Mouse (Mus musculus) 416B (cell line): Measurements from ENCODE around the gene Rab24.

Experiments
- DNase-seq: peaks from one replicate; pipeline ENCODE4 v3.0.0; 2011; ENCODE audit warnings: low read depth

Rab24 gene

GRCm38 (mm10) chr13:55321434-55322129 lies at the start of gene Rab24:
Gene Rab24, minus strand, starts transcription at chr13:55321946.
- DNase-seq: peak; percentile 89

- no peak for DNase-seq
Measured at GRCm38 (mm10) chr13:55371007-55371681, 49.4 kb upstream of the Rab24 start.

DNA sequence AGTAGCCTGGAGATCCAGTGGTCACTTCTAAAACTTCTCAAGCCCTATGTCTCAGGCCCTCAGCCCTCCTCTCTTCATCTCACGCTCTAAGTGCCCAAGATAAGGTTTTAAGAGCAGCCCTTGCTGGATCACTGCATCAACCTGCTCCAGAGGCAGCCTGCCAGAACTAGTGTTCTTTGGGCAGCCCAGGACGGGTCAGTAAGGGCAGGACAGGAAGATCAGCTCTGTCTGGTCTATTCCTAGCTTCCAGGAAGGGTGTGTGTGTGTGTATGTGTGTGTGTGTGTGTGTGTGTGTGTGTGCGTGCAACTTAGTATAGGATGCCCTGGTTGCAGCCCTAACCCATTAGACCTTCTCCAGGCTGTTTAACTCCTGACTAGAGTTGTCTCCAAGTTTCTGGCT lies 48.5 kb upstream of the Rab24 start:
- no peak for DNase-seq

DNA sequence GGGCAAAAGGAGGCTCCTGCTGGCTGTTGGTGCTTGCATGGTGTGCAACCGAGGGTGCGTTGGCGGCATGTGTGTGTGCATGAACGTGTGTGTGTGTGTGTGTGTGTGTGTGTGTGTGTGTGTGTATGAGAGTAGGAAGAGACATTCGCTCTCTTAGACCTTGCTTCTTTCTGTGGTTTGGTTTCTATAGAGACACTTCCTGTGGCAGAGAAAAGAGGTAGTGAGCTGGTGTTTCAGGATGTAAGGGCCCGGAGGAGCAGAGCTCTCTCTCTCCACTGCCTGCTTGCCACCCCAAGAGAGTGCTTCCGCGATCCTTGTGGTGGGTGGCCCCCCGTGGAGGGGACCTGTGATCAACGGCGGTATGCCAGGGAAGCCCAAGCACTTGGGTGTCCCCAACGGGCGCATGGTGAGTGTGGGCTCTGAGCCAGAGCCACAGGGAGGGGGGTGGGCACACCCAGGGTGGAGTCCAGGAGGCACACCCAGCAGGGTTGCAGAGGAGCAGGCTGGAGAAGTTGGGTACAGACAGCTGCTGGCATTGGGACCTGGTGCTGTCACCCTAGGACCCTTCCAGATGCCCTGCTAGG lies 47.9 kb upstream of the Rab24 start, which contains the start of gene Rgs14:
Gene Rgs14 (plus strand): TSS at position 202 of the 584 bp plus-strand sequence.
- DNase-seq: peak; percentile 95

DNA sequence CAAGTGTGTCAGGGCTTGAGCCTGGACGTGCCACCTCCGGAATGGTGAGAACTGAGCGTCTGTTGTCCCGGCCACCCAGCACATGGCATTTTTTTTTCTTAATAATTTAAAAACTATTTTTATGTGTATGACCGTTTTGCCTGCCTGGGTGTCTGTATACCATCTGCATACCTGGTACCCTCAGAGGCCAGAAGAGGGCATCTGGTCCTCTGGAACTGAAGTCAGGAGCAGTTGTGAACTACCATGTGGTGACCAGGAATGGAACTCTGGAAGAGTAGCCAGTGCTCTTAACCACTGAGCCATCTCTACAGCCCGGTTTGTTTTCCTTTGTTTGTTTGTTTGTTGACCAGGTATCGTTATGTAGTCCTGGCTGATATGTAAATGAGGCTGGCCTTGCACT lies 46.7 kb upstream of the Rab24 start:
- DNase-seq: peak; percentile 78

DNA sequence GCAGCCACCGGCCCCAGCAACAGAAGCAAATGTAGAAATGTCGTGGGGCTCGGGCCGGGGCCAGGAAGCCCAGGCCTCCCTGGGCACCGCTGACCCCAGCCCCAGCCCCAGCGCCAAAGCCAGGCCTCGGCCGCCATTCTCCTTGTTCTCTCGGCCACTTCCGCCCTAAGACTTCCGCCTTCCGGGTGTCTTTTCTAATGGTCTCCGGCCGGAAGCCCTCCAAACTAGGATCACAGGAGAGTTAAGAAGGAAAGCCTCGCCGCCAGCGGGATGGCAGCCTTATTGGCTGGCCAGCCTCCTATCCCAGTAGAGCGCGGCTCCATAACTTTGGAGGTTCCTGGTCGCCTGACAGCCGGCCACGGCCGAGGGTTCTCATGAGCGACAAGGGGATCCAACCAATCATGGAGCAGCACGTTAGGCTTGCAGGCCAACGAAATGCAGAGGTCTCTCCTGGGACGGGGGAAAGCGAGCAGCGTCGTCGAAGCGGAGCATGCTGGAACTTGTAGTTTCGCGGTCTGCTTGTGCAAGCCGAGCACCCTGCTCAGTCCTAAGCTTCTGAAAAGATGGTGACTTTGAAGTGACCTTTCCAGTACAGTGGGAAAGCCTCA lies 40.8 kb upstream of the Rab24 start, which contains the start of gene Lman2:
Gene Lman2 (minus strand): TSS at position 331 of the 608 bp plus-strand sequence.
- peak; percentile 99 for DNase-seq

- no peak for DNase-seq
Measured at GRCm38 (mm10) chr13:55361974-55362452, 40.3 kb upstream of the Rab24 start.

GRCm38 (mm10) chr13:55361145-55361544 lies 39.4 kb upstream of the Rab24 start:
- DNase-seq: peak; percentile 48

GRCm38 (mm10) chr13:55346745-55347144 lies 25.0 kb upstream of the Rab24 start:
- DNase-seq: no peak

- DNase-seq: no peak
Measured at GRCm38 (mm10) chr13:55344286-55344685, 22.5 kb upstream of the Rab24 start.

DNA sequence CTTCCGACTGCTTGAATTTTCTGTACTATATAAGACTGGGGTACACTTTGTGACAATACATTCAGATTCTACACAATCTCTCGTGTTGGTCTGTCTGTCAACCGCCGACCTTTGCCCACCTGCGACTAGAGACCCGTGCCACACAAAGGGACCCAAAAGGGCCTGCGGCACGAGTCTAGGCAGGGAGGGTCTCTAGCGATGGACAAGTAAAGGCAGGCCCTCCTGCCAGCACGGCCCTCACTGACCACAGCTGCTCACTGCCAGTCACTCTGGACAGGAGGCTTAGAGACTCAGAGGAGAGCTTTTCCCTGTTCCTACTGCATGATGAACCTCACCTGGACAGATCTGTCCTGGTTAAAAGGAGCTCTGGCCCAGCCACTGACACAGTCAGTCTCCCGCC lies 20.7 kb upstream of the Rab24 start:
- no peak for DNase-seq

DNA sequence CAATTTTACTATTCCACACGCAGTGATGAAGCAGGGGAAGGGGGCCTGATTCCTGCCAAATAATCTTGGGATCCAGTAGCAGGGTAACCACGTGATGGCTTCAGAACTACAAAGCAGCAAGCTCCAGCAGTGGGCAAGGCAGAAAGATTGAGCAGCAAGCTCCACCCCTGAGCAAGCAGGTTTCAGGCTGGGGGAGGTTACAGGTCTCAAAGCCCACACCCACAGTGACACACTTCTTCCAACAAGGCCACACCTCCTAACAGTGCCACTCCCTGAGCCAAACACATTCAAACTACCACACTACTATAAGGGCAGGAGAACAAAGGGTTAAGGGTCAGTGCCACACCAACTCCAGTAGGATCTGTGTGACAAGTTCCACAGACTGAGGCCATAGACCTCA lies 17.5 kb upstream of the Rab24 start:
- DNase-seq: peak; percentile 57

DNA sequence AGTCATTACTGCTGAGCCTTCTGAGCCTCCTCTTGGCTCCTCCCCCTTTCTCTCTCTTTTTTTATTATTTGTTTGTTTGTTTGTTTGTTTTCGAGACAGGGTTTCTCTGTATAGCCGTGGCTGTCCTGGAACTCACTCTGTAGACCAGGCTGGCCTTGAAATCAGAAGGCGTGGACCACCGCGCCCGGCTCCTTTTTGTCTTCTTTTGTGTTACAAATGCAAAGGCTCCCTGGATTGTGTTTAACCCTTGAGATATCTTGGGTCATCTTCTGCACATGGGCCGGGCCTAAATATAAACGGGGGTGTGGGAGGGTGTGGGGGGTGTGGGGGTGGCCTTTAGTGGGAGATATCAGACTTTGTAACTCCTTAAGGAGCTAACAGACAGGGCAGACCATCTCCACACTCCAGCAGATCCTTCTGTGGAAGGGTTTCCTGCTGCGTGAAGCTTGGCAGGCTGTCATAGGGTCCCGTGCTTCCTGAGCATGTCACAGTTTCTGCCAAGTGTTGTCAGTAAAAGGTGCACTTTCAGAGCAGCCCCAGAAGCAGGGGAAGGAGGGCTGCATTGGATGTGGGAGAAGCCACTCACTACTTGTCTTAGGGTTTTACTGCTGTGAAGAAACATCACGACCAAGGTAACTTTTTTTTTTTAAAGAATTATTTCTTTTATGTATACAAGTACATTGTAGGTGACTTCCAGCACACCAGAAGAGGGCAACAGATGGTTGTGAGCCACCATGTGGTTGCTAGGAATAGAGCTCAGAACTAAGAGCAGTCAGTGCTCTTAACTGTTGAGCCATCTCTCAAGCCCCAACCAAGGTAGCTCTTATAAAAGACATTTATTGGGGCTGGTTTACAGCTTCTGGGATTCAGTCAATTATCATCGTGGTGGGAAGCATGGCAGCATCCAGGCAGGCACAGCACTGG lies 16.6 kb upstream of the Rab24 start:
- DNase-seq: no peak

DNA sequence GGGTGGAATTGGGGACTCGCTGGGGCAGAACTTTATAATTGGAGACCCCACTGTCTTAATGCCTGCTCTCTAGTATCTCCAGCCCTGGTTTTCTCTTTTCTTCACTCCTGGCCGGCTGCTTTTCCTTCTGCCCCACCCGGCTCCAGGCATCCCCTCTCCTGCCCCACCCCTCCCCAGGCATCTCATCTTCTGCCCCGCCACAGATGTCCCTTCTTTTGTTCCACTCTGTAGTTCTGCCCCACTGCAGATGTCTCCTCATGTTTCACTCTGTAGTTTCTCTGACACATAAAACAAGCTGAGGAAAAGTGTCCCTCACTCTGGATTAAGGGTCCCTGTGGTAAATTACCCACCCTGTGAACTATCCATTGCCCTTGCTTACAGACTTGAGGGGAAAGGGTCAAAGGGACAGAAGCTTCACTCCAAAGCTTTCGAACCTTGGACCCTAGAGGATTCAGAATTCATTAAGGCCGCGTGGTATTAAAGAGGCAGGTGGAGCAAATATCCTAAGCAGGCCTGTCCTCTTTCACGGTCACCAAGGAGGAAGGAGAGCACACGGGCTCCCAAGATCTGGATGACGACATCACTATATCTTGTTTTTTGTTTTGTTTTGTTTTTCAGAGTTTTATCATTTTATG lies 15.7 kb upstream of the Rab24 start:
- no peak for DNase-seq

DNA sequence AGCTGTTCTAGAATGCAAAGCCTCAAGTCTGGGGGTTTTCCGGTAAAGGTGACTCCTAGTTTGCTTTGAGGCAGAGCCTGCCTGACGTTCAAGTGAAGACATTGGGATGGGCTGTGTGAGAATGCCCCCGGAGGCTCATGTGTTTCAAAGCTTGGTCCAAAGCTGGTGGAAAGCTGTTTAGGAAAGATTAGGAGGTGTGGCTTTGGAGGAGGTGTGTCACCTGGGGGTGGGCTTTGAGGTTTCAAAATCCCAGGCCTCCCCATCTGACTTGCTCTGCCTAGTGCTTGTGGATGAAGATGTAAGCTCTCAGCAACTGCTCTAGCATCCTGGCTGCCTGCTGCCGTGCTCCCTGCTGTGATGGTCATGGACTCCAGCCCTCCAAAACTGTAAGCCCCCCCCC lies 14.0 kb upstream of the Rab24 start:
- no peak for DNase-seq

DNA sequence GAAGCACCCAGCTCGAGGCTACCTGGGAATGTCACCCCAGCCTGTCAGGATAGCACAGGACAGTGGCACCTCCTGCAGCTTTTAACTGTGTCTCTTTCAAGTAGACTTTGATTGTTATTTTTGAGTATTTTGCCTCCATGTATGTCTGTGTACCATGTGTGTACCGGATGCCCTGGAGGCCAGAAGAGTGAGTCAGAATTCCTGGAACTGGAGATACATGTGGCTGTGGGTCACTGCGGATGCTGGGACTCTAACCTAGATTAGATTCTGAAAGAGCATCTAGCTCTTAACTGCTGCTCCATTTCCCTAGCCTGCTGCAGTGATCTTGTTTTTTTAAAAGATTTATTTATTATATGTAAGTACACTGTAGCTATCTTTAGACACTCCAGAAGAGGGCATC lies 10.6 kb upstream of the Rab24 start:
- no peak for DNase-seq

GRCm38 (mm10) chr13:55330567-55331400 lies 9.0 kb upstream of the Rab24 start:
- no peak for DNase-seq

DNA sequence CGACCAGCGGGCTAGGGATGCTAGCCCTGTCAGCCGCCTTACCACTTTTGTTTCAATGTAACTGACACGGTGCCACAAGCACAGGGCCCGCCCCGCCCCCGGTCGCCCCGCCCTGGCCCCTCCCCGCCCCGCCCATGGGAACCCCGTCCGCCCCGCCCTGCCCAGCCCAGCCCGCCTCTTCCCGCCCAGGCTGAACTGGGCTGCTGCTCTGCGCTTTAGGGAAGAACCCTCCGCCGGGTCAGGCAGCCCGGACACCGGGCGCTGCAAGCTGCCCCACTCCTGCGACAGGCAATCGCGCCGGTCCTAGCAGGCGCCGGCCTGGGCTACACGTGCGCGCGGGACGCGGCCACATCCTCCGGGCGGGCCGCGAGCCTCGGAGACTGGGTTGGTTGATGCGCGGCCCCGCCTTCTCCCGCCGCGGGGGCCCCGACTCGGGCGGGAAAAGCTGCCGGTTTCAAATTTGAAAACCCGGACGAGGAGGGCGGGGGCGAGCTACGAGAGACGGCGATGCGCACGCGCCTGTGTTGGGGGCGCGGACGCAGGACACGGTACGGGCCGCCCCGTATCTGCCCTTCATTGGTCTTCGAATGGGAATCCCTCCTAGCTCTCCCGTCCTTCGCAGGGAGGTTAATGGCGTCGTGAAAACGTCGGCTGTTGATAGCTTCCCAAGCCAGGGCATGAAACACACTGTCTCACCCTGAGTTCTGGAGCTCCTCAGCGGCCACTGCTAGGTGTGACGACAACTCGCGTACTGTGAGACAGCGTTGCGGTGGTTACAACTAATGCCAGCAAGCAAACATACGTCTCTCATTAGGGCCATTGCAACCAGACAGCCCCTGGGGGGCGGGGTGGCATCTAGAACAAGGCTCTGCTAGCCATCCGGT lies 8.2 kb upstream of the Rab24 start, which contains the start of gene Mxd3:
Gene Mxd3 (minus strand): TSS at position 141 of the 884 bp plus-strand sequence.
- DNase-seq: peak; percentile 95

DNA sequence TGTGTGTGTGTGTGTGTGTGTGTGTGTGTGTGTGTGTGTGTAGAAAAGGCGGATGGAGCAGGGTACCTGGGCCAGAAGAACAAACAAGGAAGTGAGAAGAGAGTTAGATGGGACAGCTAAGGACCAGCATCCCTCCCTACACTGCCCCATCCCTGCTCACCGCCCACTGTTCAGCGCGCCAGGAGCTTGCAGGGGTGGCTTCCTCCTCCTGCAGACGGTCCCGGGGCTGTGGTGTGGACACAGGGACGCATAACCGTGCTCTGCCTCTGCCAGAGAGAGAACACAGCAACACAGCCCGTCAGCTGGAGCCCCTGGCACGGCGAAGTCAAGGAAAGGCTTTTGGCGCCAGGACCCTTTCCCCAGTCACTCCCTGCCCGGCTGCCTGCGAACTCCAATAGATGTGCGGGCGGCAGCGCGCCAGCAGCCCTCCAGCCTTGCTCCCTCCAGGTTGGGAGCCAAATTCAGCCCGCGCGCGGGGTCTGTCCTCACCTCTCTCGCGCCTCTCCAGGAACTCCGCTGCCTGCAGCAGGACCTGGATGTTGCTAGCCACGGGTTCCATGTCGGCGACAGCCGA lies 7.5 kb upstream of the Rab24 start:
- DNase-seq: no peak
